Mouse (Mus musculus): ENCODE measurements around the gene Wdr95. TPM values are rescaled to one million over a fixed set of nuclear protein-coding genes. Genes with fewer than 3 reads are reported as not detected.

Wdr95 gene
- total RNA-seq, 2 experiments from 2014 or later = not detected

DNA sequence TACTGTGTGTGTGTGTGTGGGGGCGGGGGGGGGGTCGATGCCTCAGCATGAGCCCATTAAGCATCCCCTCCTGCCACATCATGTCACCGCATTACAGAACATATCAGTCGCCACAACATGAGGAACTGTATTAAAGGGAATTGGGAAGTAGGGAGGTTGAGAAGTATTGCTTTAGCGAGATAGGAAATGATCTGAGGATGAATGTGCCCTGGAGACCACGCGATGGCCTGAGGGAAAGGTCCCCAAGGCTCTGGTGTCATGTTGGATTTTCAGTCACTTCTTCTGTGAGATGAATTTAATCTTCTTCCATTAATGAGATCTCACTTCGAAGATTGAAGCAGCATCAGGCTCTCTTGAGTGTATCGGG is 130.9 kb downstream of the Wdr95 start:
- DNase-seq (ENCODE audit: low spot score in 2 of 2) = no peak

GRCm38 (mm10) chr5:149661428-149661827 is 132.9 kb downstream of the Wdr95 start:
- no peak for DNase-seq (ENCODE audit: low spot score in 2 of 2)

Other genes starting within 250 kb of the Wdr95 start
- gene Medag, start 116.9 kb upstream of the Wdr95 start, total RNA-seq (2021) = 1 to 10 TPM; 4.5 to 5.3 TPM
- gene Tex26, start 89.0 kb upstream of the Wdr95 start, total RNA-seq (2021) = under 1 TPM; 0.31 to 0.51 TPM
- 10 to 100 TPM; 20.9 to 39.2 TPM for gene Hsph1, start 107.7 kb downstream of the Wdr95 start, total RNA-seq (2021)
- gene B3glct, start 149.6 kb downstream of the Wdr95 start, total RNA-seq (2021) = 10 to 100 TPM; 23.9 to 26.5 TPM